ENCODE assay signal across 8 mouse cellular contexts in genomic region chr2:93203682-93204081, GRCm38 (mm10). TPM values are rescaled to one million over a fixed set of nuclear protein-coding genes. Genes with fewer than 3 reads are reported as not detected.
DNase-seq lines count a peak whose midpoint lies in the region; ATAC-seq and TF ChIP-seq lines count a peak whose summit lies in the region.

No protein-coding gene starts in this region.

- peak; percentile 66 to 74 for DNase-seq in left cerebral cortex, adult 18-20 months (ENCODE audit: low spot score in 2 of 2)
- no peak for DNase-seq in left cerebral cortex, adult 11 months (ENCODE audit: low spot score)
- peak; percentile 75 for DNase-seq in brain, embryonic 14.5 days (ENCODE audit: low read depth)
- DNase-seq in induced T-regulatory cell, adult 2 months (ENCODE audit: low read depth) = peak; percentile 52
- DNase-seq in limb, embryonic 11.5 days (ENCODE audit: low spot score) = peak; percentile 74
- DNase-seq in neural tube, embryonic 11.5 days (ENCODE audit: low spot score) = peak; percentile 80
- no peak for DNase-seq in T-cell, adult 2 months (ENCODE audit: low spot score)

- no peaks in the 10 kb centered on the region for H3K9me3 ChIP-seq in forebrain, embryonic 12.5 days
- H3K9me3 ChIP-seq in limb, embryonic 11.5 days (ENCODE audit: control insufficient read depth, low read length) = no peaks in the 10 kb centered on the region
- H3K9me3 ChIP-seq in neural tube, embryonic 11.5 days (ENCODE audit: control insufficient read depth, low read length) = no peaks in the 10 kb centered on the region

- H3K4me2 ChIP-seq in forebrain, embryonic 12.5 days = no peak overlapping the region
- H3K4me2 ChIP-seq in limb, embryonic 11.5 days (ENCODE audit: low read depth, severe bottlenecking) = no peak overlapping the region
- no peak overlapping the region for H3K4me2 ChIP-seq in neural tube, embryonic 11.5 days (ENCODE audit: low read depth)

- no peaks in the 10 kb centered on the region for H3K27me3 ChIP-seq in forebrain, embryonic 12.5 days
- no peaks in the 10 kb centered on the region for H3K27me3 ChIP-seq in limb, embryonic 11.5 days (ENCODE audit: control insufficient read depth, insufficient read depth, low read length)
- H3K27me3 ChIP-seq in neural tube, embryonic 11.5 days (ENCODE audit: control insufficient read depth, insufficient read depth, low read length) = no peaks in the 10 kb centered on the region

- peaks cover 79% of the 10 kb centered on the region for H3K36me3 ChIP-seq in forebrain, embryonic 12.5 days (replicated peaks)
- no peaks in the 10 kb centered on the region for H3K36me3 ChIP-seq in limb, embryonic 11.5 days (ENCODE audit: control insufficient read depth, insufficient read depth, low read length)
- H3K36me3 ChIP-seq in neural tube, embryonic 11.5 days (ENCODE audit: control insufficient read depth, insufficient read depth, low read length) = peaks cover 2% of the 10 kb centered on the region

- no peak overlapping the region for H3K27ac ChIP-seq in forebrain, embryonic 12.5 days
- H3K27ac ChIP-seq in limb, embryonic 11.5 days (replicated peaks; ENCODE audit: low read depth, low read length) = no peak overlapping the region
- H3K27ac ChIP-seq in neural tube, embryonic 11.5 days (ENCODE audit: low read depth, low read length) = no peak overlapping the region

- no peak for TF ChIP-seq POLR2A in brain, embryonic 14.5 days (IDR thresholded peaks at IDR 0.05; ENCODE audit: borderline replicate concordance, extremely low read depth, insufficient read depth, insufficient read length, poor library complexity, severe bottlenecking)

- 14% methylated on average over 10 of the region's 10 CpGs for WGBS in forebrain, embryonic 12.5 days
- 19% methylated on average over 10 of the region's 10 CpGs for WGBS in limb, embryonic 11.5 days
- 9% methylated on average over 10 of the region's 10 CpGs for WGBS in neural tube, embryonic 11.5 days

- TF ChIP-seq CTCF in brain, embryonic 14.5 days (IDR thresholded peaks at IDR 0.05; ENCODE audit: borderline replicate concordance, extremely low read depth, insufficient read depth, insufficient read length) = peak; percentile 78

- peaks cover 7% of the 10 kb centered on the region for H3K4me1 ChIP-seq in forebrain, embryonic 12.5 days
- 0 out of 2 replicates have a peak, but pooled peaks cover 3% of the 10 kb centered on the region for H3K4me1 ChIP-seq in limb, embryonic 11.5 days (ENCODE audit: control insufficient read depth, insufficient read depth, low read length)
- peaks cover 3% of the 10 kb centered on the region; the same call in 1 of the 2 replicates for H3K4me1 ChIP-seq in neural tube, embryonic 11.5 days (ENCODE audit: control insufficient read depth, insufficient read depth, low read length)

- H3K4me3 ChIP-seq in forebrain, embryonic 12.5 days (replicated peaks) = no peak overlapping the region
- H3K4me3 ChIP-seq in limb, embryonic 11.5 days (ENCODE audit: low read depth, low read length) = no peak overlapping the region
- H3K4me3 ChIP-seq in neural tube, embryonic 11.5 days (ENCODE audit: low read depth, low read length) = no peak overlapping the region

- ATAC-seq in forebrain, embryonic 12.5 days (ENCODE audit: low FRiP score) = peak; percentile 36
- no peak for ATAC-seq in limb, embryonic 11.5 days (ENCODE audit: insufficient number of reproducible peaks, low FRiP score, low TSS enrichment, low read depth)
- ATAC-seq in neural tube, embryonic 11.5 days (ENCODE audit: insufficient read depth, low FRiP score, low TSS enrichment) = peak; percentile 14; the same call in 1 of the 2 replicates

- H3K9ac ChIP-seq in forebrain, embryonic 12.5 days = no peak overlapping the region
- H3K9ac ChIP-seq in limb, embryonic 11.5 days (ENCODE audit: low read length) = no peak overlapping the region
- no peak overlapping the region for H3K9ac ChIP-seq in neural tube, embryonic 11.5 days (ENCODE audit: low read length)

RNA-seq across cellular contexts. Expression of gene Trp53i11, which starts 16.3 kb away (rescaled TPM):
- 100 to 1,000 TPM; 112 to 128 TPM for total RNA-seq in left cerebral cortex, adult 18-20 months (2021)
- 145 and 192 TPM in 2 replicates for polyA plus RNA-seq in brain, embryonic 14.5 days (2012; rRNA removed)
- polyA plus RNA-seq in forebrain, embryonic 12.5 days (2016; fragmentation: Nextera tagmentation; extraction: Ambion mirVana) = 106 and 137 TPM in 2 replicates
- polyA plus RNA-seq in limb, embryonic 11.5 days (2014; fragmentation: Nextera tagmentation; extraction: Ambion mirVana) = 32.3 and 41.2 TPM in 2 replicates
- 228 and 261 TPM in 2 replicates for polyA plus RNA-seq in neural tube, embryonic 11.5 days (2014; fragmentation: Nextera tagmentation; extraction: Ambion mirVana)

Comparison
In these comparisons a context has a peak if more than half of its experiments do, and no peak if none do; other contexts are left out.
1. DNase-seq: peak in left cerebral cortex, adult 18-20 months (2 of 2), brain, embryonic 14.5 days (single experiment), induced T-regulatory cell, adult 2 months (single experiment), limb, embryonic 11.5 days (single experiment) and neural tube, embryonic 11.5 days (single experiment); none in left cerebral cortex, adult 11 months (single experiment) and T-cell, adult 2 months (single experiment).